Mouse (Mus musculus) ES-Bruce4 (cell line): ENCODE measurements around the gene Rere.
A peak's percentile ranks its signal among the peaks of the same experiment; 100 is the strongest.

ENCODE experiments used
- CTCF ChIP-seq: IDR thresholded peaks from one replicate; pipeline ENCODE4 v1.8.1; 2011; ENCODE audit warnings: low read depth, low read length
- EP300 ChIP-seq: IDR thresholded peaks from 2 replicates; pipeline ENCODE4 v1.6.1; 2011; ENCODE audit warnings: low read depth, low read length; ENCODE audit not compliant: insufficient read depth

DNA sequence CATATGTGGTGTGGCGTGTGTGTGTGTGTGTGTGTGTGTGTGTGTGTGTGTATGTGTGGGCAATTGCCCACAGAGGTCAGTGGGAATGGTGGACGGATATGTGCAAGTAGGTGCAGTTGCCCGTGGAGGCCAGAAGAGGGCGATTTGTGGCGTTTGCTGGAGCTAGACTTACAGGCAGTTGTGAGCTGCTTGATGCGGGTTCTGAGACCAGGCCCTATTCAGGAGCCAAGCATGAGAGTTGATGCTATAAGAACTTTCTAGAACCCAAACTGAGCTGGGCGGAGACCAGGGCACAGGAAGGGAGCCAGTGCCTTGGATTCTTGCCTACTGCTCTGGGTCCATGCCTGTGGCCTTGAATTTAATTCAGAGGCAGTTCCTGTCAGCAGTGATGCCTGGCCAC lies 383.3 kb downstream of the Rere start:
- peak; percentile 86 for TF ChIP-seq CTCF
- TF ChIP-seq EP300: no peak
